Mouse (Mus musculus) cortical plate, adult 2 months (tissue): ENCODE results near the gene Rsph6a.

ENCODE experiments used
- CTCF ChIP-seq: fragments of 200-500 bp; IDR thresholded peaks from 2 replicates; pipeline ENCODE4 v1.5.1; 2011; ENCODE audit warnings: mild to moderate bottlenecking, control low read depth, low read length; ENCODE audit not compliant: insufficient read depth; ENCODE audit errors: extremely low read depth
- POLR2A ChIP-seq: fragments of 200-500 bp; IDR thresholded peaks from 2 replicates; pipeline ENCODE4 v1.6.1; 2011; ENCODE audit warnings: mild to moderate bottlenecking, low read length, control low read depth; ENCODE audit not compliant: insufficient read depth; ENCODE audit errors: extremely low read depth

DNA sequence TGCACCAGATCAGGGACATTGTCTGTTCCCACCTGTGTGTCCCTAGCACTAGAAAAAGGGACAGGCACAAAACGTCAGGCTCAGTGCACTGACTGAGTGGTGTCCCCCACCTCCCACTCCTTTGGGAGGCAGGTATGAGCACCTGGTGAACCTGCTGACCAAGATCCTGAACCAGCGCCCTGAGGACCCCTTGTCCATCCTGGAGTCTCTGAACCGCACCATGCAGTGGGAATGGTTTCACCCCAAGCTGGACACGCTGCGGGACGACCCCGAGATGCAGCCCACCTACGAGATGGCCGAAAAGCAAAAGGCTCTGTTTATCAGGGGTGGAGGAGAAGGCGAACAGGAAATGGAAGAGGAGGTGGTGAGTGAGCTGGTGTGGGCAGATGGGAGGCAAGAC lies 2.9 kb downstream of the Rsph6a start:
- TF ChIP-seq CTCF (no peak), POLR2A (no peak)
